Mouse (Mus musculus): ENCODE data around the gene Txndc9.

The Txndc9 gene

GRCm38 (mm10) chr1:37997867-37998266 lies at the start of gene Txndc9, which contains the start of gene Eif5b:
Txndc9 (minus strand) TSS chr1:37997893.
Eif5b (plus strand) TSS chr1:37998010.
- WGBS = under 1% methylated on average over 50 of the region's 50 CpGs

GRCm38 (mm10) chr1:38038898-38039297 lies 41.2 kb upstream of the Txndc9 start:
- WGBS = 77% methylated on average over 2 of the region's 2 CpGs

DNA sequence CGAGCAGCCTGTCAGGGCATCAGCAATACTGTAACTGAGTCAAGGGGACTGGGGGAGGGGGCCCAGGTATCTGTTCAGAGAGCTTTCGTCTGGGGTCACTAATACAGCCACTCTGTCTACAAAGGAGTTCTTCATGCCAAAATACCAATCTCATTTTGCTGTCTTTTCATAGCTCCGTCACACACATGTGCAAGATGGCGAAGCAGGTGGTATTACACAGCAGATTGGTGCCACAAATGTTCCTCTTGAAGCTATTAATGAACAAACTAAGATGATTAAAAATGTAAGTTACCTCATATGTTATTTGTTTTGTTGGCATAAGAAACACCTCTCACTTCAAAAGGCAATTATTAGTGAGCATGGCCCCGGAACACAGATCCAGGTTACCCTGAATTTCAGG lies 39.7 kb upstream of the Txndc9 start:
- 84% methylated on average over 5 of the region's 5 CpGs for WGBS

- 89% methylated on average over 4 of the region's 4 CpGs for WGBS
These were observed 37.8 kb upstream of the Txndc9 start for GRCm38 (mm10) chr1:38035521-38035920.

GRCm38 (mm10) chr1:38031391-38031790 lies 33.7 kb upstream of the Txndc9 start:
- 85% methylated on average over 5 of the region's 5 CpGs for WGBS

DNA sequence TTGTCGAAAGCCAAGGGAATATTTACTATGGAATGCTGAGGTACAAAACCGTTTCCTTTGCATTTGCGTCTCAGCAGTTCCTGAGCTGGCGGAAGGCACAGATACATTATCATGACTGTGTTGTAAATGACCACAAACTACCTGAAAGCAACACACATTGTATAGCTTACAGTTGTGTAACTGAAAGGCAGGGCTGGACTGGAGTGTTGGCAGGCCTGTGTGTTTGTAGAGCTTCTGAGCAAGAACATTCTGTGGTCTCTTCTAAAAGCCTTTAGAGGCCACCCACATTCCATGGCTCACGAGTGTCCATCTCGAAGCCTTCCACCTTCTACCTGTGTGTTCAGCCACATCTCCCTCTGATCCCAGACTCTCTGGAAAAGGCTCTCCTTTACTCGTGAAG lies 29.6 kb upstream of the Txndc9 start:
- WGBS = 91% methylated on average over 7 of the region's 7 CpGs

DNA sequence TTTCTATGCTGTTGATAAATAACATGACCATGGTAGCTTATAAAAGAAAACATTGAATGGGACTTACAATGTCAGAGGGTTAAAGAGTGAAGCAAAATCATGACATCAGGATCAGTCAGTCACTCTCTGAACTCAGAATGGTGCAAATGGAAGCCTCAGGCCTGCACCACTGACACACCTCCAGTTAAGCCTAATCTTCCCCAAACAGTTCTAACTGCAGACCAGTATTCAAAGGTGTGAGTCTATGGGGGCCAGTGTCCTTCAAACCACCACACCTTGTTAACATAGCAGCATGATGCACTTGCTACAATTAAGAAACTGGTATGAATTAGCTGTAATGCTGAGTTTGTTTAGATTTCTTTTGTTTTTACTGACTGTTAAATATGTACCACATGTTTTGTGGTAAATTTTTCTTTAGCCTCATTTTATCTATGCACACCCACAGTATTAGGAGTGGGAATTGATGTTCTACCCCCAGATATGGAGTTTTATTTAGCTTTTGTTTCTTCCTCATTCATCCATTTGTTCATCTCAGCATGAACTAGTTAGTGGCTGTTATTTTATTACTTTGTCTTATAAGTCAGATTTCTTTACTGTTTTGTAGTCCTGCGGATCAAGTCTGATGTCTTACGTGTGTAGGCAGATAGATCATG lies 17.0 kb upstream of the Txndc9 start:
- WGBS = 95% methylated on average over 2 of the region's 2 CpGs

- WGBS = 63% methylated on average over 3 of the region's 3 CpGs
These were observed 14.4 kb upstream of the Txndc9 start for GRCm38 (mm10) chr1:38012104-38012503.

GRCm38 (mm10) chr1:38011647-38012046 lies 14.0 kb upstream of the Txndc9 start:
- WGBS = 71% methylated on average over 6 of the region's 6 CpGs

DNA sequence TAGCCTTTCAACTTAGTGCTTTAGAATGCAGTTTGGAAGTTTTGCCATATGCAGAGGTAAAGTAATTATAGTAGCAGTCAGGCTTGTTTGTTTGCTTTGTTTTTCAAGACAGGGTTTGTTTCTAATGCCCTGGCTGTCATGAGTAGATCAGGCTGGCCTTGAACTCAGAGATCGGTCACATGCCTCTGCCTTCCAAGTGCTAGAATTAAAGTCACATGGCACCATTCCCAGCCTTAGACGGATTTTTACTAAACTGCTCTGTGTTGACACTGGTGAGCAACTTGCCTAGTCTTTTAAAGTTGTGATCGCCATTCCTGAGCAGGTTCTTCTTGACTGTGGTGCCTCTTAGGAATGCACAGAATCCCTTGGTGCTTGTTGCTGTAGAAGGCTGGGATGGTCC lies 9.0 kb upstream of the Txndc9 start:
- WGBS = 44% methylated on average over 3 of the region's 3 CpGs

GRCm38 (mm10) chr1:38003046-38003445 lies 5.4 kb upstream of the Txndc9 start:
- 83% methylated on average over 3 of the region's 3 CpGs for WGBS

- WGBS = 89% methylated on average over 9 of the region's 9 CpGs
These were observed 4.3 kb upstream of the Txndc9 start for GRCm38 (mm10) chr1:38001956-38002355.

DNA sequence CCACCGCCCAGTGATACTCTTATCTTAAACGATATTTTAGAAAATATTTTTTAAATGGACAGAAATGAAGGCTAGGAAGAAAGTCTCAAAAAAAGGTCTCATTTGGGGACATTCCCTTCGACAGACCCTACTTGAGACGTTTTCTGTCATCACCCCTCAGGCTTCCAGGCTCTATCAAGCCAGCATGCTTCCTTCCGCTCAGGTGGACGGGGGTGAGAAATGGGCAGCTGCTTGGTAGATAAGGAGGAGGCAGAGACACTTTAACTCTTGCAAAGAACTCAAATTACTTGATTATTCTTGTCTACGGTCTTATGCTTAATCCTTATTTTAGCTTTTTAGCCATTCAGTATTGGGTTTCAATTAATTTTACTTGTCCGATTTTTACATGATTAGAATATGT lies 3.2 kb upstream of the Txndc9 start:
- 93% methylated on average over 8 of the region's 8 CpGs for WGBS

GRCm38 (mm10) chr1:37999552-37999951 lies 1.9 kb upstream of the Txndc9 start:
- WGBS = 63% methylated on average over 3 of the region's 3 CpGs

DNA sequence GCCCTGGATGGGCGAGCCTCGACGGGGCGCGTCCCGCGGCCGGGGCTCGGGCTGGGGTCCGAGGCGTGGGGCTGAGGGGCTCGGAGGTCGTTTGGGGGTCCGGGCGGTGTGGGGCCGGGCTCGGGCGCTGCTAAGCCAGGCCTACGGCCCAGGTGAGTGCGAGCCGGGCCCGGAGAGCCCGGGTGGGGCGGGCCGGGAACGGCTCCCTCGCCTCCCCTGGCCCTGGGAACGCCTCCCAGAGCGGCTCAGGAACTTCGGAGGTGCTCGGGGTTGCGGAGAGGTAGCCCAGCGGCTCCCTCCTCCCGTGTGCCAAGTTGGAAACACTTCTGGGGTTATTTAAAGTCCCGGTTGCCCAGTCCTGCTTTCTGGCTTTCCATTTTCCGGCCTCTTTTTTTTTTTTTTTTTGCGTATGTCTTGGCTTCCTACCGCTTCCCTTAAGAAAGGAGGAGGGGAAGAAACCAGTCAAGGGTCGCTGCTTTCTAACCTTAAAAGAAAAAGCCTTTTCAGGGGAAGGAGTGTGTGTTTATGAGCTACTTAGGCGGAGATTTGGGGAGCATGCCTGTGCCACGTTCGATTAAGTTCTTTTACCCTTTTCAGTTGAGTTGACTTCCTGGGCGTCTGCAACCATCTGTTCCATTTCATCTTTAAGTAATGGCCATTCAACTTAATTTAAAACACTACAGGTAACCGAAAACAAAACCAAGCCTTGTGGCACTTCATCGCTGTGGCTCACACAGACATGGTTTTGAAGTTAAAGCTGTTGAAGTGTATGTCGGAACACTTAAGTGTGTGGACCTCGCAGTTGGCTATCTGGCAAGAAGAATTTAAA lies 892 bp upstream of the Txndc9 start:
- 4% methylated on average over 42 of the region's 47 CpGs for WGBS

DNA sequence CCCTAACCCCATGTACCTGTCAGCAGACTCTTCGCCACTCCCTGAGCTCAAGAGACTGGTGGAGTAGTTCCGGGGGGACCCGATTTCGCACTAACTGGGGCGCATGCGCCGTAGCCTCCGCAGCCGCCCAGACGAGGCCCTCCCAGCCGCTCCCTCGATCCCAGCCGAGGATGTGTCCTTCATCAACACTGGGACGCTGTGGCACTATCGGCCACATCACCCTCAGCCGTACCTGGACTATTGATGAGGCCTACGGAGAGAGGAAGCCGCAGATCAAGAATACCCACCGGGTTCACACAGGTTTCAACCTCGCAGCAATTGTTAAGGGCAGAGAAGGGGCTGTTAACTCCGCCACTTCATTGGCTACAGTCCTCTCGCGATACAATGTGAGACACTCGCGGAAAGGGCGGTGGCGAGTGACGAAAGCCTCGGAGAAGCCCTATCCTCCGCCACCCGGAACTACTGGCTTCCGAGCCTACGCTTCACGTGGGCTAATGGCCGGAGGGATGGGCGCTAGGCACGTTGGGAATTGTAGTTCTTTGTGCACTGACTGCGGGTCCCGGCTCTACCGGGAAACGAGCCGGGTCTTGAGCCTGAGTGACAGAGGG lies 712 bp downstream of the Txndc9 start:
- 1% methylated on average over 42 of the region's 42 CpGs for WGBS

DNA sequence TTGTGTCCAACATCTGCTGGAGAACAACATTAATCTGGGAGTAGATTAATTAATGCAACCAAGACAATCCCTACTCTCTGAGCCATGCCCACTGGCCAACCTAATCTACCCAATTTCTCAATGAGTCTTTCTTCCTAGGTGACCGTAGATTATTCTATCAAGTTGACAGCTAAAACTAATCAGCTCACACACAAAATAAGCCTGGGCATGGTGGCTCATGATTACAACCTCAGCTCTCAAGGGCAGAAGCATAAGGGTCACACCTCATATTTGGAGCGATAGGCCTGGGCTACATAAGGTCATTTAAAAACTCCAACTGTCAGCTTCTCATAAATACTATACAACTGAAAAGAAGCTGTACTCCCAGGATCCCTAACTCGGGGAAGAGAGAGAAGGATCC lies 1.5 kb downstream of the Txndc9 start:
- 38% methylated on average over 3 of the region's 3 CpGs for WGBS

DNA sequence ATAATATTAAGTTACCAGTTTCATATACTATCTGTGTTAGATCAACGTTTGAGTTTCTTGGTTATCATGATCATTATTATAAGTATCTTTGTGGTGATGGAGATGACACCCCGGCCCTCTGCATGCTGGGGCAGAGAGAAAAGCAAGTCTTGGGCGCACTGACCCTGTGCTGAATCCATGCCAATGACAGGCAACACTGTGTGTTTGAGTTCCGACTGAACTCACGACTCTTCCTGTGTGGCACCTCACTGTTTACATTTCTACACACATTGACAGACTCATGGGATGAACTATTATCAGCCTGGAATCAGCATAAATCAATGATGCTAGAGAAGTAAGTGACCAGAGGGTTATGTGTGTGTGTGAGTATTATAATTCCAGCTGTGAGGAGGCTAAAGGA lies 9.8 kb downstream of the Txndc9 start:
- 89% methylated on average over 5 of the region's 5 CpGs for WGBS

- WGBS = 80% methylated on average over 9 of the region's 9 CpGs
These were observed 11.8 kb downstream of the Txndc9 start for GRCm38 (mm10) chr1:37985764-37986323.

DNA sequence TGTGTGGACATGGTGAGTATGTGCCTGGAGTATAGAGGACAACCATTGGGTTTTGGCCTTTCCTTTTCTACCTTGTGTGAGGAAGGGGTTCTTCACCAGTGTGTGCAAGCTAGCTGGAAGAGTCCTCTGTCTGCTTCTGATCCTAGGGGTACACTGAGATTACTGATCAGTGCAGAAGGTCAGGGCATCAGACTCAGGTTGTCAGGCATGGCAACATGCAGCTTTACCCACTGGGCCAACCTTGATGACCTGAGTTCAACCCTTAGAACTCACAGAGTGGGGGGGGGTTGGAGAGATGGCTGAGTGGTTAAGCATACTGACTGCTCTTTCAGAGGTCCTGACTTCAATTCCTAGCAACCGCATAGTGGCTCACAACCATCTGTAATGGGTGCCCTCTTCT lies 13.4 kb downstream of the Txndc9 start:
- WGBS = 72% methylated on average over 1 of the region's 1 CpGs

DNA sequence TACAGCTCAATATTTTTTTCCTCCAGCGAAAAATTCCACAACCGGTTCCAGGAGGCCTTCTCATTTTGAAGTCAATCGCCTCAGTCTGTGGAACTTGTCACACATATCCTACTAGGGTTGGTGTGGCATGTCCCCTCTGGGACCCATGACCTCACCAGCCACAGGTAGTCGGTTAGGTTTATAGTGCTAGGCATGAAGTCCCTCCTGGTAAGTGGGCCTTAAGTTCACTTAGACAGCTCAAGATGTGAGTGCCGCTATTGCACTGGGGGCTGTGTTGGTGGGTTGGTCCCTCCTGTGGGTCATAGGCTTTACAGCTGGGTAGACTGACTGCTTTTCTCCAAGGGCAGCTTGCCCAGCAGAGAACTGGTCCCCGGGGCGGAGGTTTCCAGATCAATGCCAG lies 20.4 kb downstream of the Txndc9 start:
- 80% methylated on average over 7 of the region's 7 CpGs for WGBS

DNA sequence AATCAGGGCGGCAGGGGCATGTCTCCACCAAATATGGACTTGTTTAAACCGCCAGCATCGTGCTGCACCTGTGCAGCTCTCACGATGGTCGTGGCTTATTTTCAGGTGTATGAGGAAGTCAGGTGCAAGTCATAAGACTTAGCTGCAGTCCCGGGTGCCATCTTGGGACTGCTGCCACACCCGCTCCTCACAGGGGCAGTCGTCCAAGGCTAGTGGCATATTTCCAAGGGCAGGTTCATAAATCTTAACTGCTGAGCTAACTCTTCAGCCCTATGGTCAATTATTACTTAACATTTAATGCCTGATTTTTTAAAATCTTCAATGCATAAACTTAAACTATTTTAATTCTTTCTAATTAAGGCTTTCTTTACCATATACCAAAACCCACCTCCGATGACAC lies 21.0 kb downstream of the Txndc9 start:
- WGBS = 80% methylated on average over 9 of the region's 9 CpGs

GRCm38 (mm10) chr1:37971520-37971919 lies 26.2 kb downstream of the Txndc9 start:
- WGBS = 59% methylated on average over 4 of the region's 4 CpGs
